Mouse (Mus musculus) left cerebral cortex, adult 9 months (tissue): ENCODE measurements around the gene Plcb1.
A peak's percentile ranks its signal among the peaks of the same experiment; 100 is the strongest.
"Not testable (repeated sequence)": the region's sequence is repeated elsewhere in the genome, so short reads cannot be mapped to it uniquely, and the experiment has no call there.

Source experiments
- DNase-seq, 2 experiments: peaks; one replicate each; pipeline ENCODE4 v3.0.0; 2022; ENCODE audit warnings: low spot score in 2 of 2

The Plcb1 gene

DNA sequence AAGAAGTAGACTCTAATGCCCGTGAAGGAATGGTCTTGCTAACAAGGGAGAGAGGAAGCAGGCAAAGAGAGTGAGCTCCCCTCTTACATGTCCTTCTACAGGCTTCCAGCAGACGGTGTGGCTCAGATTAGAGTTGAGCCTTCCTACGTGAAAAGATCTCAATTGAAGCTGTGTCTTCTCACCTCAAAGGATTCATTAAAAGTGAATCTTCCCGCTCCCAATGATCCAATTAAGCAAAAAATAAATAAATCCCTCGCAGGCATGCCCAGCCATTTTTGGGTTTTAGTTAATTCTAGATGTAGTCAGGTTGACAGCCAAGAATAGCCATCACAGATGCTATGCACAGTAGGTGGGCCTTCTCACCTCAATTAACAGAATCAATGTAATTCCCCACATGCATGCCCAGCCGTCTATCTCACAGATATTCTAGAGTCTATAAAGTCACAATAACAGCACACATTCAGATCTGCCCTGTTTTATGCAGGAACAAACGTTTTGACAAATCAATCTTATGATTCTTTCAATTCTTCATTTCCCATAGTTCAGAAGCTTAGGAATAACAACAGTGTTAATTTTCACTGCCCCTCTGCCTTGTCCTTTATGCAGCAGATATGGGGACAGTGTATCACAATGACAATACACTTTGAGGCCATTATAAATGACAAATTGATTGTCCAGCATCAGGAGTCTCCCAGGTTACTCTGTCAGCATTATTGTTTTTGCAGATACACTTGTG, 520.0 kb downstream of the Plcb1 start:
- no peak for DNase-seq

DNA sequence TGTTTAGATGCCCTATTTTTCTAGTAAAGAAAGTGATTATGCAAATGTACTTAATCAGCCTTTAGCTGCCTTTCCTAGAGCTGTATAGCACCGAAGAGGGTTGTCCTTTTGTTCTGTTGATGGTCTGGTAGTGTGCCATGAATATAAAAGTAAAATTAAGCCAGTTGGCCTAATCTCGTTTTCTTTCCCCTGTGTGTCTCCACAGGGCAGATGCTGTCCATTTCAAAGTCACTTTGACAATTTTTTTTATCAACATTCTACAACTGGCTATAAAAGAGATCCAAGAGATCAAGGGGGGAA, 520.6 kb downstream of the Plcb1 start:
- no peak for DNase-seq

DNA sequence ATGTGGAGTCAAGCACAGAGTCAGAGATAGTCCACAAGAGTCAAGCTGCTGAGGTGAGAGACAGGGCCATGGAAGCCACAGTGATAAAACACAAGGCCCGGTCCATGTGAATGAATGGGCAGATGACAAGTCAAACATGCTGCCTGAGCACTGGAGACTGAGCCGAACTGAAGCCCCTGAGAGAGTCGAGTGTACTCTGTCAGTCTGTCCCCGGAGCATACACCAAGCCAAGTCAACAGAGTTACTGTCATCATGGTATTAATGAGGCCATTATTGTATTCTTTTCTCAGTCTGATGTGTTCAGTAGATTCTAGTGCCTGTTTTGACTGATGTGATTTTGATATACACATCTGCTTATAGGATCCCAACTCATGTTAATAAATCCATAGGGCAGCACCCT, 521.9 kb downstream of the Plcb1 start:
- no peak for DNase-seq

DNA sequence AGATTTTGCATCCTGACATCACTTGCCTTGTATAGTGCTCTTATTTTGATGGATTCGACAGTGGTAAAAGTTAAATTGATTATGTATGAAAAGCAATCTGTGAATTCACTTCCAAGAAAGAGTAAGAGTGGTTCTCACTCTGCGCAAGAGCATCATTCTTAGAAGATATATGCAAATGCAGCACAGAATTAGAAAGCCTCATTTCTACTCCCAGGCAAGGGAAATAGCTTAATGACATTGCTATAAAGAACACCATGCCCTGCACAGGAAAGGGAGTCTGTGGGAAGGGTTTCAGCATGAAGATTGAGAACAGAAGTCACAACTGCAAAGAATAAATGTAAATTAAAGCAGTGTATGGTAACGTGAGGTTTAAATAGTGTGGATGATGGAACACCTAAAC, 530.1 kb downstream of the Plcb1 start:
- no peak for DNase-seq

DNA sequence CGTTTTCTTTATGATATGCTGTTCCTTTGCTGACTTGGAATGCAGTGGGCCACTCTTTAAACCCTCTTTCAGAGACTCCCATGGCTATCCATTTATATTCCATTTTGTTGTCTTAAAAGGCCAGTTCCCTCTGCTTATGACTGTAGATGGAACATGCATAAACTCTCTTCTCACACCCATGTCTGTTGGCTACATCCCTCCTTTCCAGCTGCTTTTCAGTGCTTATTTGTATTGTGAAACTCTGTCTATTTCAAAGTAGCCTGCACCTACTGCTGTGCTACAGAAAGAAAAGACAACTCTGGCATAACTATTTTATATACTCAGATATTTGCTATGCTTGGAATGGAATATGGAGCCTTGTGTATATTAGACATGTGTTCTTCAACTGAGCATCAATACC, 532.3 kb downstream of the Plcb1 start:
- DNase-seq, result no peak

DNA sequence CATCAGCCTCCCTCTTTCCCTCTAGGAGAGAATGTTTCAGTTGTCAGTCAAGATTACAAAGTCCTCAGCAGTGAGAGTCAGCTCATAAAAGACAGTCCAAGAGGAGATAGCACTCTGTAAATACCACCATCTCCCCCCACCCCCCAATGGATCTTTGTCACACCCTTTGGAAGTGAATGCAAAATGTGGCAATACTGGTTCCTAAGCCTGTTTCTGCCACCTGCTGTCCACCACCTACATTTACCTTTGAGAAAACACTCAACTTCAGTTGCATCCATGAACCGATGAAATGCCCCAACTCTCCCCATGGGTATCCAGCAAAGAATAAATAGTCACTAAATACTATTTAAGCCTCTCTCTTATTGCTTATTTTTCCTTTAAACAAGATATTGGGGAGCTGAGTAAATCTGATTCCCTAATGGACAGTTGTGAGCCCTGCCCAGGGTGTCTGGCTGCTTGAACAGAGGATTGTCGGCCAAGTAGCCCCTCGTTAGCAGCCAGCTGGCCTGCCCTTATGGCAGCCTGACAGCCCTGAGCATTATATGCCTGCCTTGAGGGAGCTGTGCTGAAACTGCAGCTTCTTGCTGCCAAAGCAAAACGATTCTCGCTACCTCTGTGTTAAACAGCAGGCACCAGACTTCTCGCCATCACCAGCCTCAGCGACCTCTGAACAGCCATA, 537.5 kb downstream of the Plcb1 start:
- DNase-seq, result no peak

DNA sequence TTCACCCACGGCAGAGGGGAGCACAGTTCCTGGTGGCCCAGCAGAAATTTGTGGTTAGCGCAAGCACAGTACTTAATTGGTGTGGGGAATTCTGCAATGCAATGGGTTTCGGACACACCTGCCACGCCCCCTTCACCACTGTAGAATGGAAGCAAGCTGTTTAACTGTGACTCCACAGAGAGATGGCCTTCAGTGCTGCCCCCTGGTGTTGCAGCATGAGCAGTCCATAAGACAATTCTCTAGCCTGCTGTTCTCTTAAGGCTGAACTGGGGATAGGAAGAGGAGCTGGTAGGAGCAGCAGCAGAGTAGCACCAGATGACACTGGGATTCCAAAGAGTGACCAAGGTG, 538.1 kb downstream of the Plcb1 start:
- peak; percentile 23 to 81 for DNase-seq

DNA sequence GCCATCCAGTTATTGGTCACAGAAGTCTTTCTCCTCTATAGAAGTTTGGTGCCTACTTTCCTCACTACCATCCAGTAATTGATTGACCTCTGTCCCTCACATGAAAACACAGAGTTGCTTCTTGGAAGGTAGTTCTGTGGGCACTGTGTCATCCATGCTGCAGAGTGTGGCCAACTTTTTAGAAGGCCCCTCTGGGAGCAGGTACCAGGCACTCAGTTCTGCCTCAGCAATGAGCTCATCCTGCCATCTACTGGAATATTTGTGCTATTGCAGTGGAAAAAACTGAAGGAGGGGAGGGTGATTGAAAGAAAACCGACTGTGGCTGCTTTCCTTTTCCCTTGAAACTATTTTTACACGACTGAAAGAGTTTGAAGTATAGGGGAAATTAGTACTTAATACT, 542.9 kb downstream of the Plcb1 start:
- peak in 1 of 2 experiments; percentile 35 for DNase-seq

DNA sequence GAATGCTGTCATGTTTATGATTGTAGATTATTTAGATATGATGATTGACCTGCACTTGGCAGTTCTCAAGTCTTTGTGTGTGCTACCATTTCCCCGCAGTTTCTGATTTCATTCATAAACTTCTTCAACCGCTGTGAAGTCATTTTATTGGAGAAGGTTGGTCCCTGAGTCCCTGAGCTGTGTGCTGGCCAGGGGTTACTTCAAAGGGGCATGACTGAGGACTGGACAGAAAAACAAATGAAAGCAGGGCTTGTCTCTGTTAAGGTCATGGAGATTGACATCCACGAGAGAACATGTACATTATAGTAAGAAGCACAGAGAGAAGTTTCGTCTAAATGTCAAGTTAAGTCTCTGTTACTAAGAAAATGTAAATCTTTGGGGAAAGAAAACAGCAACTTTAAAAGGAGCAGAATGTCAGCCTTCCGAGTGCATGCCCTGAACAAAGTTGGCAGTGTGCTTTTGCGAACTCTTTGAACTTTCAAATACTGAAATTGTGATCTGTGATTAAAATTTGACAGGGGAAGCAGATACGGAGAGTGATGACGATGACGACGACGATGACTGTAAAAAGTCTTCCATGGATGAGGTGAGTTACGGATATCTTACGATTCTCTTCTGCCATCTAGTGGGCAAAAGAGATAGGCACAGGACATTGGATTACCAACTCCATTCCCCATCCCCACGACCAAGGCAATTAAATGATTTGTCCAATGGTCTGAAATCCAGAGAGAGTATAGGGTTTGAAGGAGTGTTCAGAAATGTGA, 544.1 kb downstream of the Plcb1 start:
- peak; percentile 26 to 77 for DNase-seq

DNA sequence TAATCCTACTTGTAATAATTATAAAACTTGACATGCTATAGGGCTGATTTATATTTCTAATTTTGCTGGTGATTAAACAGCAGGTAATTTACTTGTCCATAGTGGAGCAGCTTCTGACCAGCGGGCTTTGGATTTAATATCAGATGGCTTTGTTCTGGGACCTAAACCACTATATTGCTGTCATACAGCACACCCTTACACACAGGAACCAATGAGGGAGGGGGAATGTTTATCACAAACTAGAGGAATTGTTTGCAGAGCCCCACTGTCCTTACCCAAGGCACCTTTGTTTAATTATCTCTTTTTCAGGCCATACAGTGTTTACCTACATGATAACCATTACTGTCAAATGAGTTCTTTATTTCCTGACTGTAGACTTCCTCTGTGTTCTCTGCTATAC, 546.0 kb downstream of the Plcb1 start:
- no peak for DNase-seq

DNA sequence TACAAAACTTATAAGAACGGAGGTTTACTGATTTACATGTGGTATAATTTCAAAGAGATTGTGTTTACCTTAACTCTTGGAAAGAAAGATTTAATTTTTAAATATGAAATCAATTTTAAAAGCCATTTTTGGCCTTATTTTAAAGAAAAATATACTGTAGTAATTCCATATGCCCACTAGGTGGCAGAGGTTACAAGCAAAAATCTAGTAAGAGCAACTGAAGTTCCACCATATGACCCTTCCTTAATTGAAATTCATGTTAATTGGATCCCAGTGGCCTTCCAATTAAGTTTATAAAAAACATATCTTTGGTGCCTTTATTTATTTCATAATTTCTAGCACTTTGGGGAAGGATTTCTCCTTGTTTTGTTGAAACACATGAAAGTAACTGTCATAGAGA, 570.4 kb downstream of the Plcb1 start:
- DNase-seq, result no peak

DNA sequence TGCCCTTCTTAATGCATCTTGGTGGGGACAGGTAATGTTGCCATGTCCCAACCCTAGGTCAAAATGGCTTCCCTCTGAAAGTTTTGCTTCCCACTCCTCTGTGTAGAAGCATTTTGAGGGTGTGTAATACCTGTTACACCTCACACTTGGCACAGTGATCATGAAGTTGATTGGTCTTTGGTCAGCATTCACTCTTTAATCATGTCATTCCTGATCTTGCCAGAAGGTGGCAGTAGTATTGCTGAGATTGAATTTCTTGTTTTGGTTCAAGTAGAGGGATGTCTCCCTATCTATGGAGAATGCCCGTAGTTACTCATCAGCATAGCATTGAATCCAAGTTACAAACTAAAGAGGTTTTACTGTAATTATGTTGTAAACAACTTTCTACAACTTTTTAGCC, 575.9 kb downstream of the Plcb1 start:
- peak in 1 of 2 experiments; percentile 66 for DNase-seq

DNA sequence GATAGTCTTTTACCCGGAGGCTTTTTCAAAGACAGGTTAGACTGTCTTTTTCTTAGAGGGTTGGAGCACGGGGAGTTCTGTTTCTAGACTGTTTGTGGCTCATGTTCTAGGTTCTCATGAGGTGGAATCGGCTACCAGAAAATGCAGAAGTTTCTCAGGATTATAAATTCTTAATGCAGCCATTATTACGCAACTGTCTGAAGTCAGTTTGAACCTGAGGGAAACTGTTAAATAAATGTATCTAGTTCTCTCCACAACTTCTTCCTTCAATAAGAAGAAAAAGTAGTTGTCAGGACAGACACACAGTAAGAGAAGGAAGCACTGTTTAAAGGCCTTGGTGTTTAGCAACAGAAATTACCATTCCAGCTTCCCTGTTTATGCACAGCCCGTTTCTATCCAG, 577.1 kb downstream of the Plcb1 start:
- no peak for DNase-seq

DNA sequence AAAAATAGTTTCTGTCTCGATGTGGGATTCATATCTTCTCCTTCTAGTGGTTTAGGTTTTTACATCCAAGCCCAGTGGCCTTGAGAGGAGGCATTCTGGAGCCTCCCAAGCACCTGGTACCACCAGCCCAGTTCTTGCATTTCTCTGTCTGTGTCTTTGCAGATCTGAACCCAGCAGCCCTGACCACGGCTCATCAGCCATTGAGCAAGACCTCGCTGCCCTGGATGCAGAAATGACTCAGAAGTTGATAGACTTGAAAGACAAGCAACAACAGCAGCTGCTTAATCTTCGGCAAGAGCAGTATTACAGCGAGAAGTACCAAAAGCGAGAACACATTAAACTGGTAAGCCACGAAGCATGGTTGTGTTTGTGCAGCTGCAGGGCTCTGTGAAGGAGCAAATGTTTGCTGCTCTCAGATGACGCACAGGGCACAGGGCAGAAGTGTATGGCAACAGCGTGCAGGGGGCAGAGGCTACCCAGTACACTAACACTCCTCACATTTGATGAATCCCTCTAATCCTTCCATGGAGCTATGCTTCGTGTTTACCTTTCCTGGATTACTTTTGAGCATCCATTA, 584.5 kb downstream of the Plcb1 start:
- DNase-seq, result no peak

DNA sequence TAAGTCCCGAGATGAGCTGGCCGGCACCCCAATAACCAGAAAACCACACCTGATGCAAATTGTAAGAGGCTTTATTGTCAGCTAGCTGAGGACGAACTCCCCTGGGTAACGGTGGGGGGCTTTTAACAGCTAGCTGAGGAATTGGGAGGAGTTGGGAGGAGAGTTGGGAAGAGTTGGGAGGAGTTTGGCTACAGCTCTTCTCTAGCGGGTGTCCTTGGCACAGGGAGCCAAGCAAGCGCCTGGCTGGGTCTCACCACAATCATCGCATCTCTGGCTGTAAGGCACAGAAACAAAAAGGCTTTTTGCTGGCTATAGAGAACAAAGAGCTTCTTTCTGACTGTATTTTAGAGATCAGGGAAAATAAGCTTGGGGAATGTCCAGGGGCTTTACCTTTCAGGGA, 594.9 kb downstream of the Plcb1 start:
- DNase-seq, result not testable (repeated sequence)

DNA sequence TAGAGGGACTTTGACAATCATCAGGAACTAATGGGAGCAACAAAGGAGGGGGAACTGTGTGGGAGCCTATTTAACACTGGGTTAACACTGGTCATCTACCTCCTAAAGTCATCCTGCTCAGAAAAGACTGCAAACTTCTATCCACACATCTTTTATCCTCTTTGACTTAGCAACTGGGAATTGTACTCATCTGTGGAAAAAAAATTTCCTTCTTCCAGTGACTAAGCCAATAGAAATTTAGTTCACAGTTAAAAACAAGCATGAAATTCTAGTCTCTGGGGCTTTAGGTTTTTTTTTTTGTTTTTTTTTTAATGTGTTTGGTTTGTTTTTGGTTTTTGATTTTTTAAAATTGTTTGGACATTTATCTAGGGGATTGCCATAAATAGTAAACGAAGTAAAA, 595.5 kb downstream of the Plcb1 start:
- no peak for DNase-seq

DNA sequence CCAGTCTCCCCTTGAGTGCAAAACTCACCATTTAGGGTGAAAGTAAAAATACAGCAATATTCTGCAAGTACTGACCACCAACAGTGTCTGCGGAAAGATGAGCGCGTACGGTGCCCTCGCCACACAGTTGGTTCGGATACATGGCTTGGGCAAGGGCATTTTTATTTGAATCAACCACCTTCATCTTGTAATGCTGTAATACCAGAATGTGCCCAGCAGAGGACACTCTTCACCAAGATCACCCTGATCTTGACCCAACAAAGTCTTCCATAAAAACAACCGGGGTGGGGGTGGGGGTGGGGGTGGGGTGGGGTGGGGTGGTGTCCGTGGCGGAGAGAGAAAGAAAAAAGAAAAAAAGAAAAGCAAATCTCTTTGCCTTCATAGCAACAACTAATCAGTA, 602.1 kb downstream of the Plcb1 start:
- peak in 1 of 2 experiments; percentile 56 for DNase-seq

DNA sequence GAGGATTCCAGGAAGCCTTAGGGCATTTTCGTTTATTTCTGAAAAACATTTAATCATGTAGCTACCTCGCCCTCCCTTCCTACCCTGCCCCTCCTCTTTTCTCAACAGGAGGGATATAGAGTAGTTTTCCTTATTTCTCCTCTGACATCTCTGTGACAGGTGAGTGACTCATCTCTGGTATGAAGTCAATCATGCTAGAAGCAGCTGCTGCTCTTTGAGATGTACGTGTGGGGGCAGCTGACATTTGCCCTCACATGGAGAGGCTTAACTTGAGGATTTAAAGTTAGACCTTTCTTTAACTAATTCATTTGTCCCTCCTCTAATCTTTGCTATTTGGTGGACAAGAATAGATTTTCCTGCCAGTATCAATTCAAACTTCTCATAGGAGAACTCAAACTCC, 608.8 kb downstream of the Plcb1 start:
- no peak for DNase-seq

DNA sequence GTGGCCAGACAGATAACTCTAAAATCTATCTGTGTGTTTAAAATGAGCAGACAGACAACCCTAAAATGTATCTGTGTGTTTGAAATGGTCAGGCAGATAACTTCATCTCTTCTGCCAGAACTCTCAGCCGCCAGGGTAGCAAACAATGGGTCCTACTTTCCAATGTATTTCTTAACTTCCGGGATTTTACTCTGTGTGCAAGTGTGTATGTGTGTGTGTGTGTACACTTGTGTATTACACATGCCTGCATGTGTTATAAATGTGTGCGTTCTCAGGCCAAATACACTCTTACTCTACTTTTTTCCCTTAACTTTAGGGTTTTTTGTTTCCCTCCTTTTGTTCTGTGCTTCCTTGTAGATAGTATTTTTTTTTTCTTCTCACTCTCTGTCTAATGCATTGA, 610.5 kb downstream of the Plcb1 start:
- no peak for DNase-seq

DNA sequence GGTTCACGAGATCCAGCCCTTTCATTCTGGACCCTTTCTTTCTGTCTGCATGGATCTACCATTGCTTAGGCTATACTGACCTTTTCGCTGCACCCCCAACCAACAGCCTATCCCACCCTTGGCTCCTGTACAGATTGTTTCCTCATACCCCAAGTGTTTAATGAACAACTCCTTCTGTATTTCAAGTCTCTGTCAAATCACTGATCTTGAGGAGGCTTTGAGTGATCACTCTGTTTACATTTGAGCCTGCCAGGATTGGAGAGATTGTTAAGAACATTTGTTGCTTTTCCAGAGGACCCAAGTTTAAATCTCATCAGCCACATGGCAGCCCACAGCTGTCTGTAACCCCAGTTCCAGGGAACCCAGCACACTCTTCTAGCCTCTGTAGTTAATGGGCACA, 612.1 kb downstream of the Plcb1 start:
- no peak for DNase-seq

DNA sequence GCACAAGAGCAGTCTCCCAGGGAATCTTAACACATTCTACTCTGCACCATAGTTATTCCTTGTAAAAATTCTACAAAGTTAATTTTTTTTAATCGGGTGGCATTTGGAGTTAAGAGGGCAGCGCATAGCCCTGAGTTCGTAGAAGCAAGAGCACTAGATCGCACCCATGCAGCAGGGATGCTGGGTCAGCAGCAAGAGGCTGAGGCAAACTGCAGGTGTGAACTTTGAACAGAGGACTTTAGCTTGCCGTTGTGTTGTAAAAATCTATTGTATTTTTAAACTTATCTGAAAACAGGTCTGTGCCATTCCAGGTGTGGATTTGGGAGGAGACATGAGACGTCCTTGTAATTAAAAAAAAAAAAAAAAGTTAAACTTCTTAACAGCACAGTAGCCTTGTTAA, 613.9 kb downstream of the Plcb1 start:
- no peak for DNase-seq

DNA sequence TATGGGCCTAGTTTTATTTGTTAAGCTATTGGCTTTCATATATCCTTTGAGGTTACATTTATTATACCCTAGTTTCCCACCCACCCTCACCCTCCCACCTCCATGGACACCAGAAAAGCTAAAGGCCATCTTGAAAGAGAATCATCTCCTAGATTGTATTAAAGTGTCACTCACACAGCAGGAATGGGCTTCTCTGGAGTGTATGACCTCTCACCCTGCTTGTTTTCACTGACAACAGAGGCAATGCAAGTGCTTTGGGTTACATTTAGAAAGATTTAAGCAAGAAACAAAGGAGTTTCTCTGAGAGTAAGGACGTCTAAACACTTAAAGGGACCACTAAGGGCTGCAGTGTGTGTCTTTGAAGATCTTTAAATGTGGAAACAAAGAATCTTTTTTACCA, 617.0 kb downstream of the Plcb1 start:
- no peak for DNase-seq

DNA sequence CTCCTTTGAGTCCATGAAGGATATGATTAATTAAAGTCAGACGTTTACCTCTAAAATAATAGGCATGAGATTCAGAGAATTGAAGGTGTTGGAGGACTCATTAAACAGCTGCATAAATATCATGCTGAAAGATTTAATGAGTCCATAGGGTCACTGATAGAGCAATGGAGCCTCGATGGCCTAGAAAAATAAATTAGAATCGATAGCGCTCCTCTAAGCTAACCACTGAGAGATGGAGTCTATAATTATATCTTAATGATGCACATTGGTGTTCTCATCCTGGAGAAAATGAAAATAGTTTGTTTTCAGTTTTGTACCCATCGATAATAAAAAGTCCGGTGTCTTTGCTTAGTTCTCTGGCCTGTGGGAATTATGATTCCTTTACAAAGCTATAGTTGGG, 617.5 kb downstream of the Plcb1 start:
- no peak for DNase-seq
